Mouse (Mus musculus) heart, embryonic 12.5 days (tissue): ENCODE data around the gene Cd244a. TPM values are rescaled to one million over a fixed set of nuclear protein-coding genes. Genes with fewer than 3 reads are reported as not detected.

Experiments used
- ATAC-seq: fragments of 200-750 bp; cut with Nextera tagmentation; 2 replicates; pipeline ENCODE4 v1.8.0; 2017; ENCODE audit warnings: moderate TSS enrichment, moderate library complexity; ENCODE audit not compliant: insufficient number of reproducible peaks, low FRiP score
- H3K27ac ChIP-seq: fragments of 300-500 bp; sonication (generic); 2 replicates; pipeline ENCODE4 v1.5.1; 2016; ENCODE audit warnings: mild to moderate bottlenecking, moderate library complexity; ENCODE audit not compliant: poor library complexity, severe bottlenecking
- H3K27me3 ChIP-seq: fragments of 300-500 bp; sonication (generic); replicated peaks from 2 replicates; pipeline ENCODE4 v1.6.1; 2016; ENCODE audit warnings: mild to moderate bottlenecking, moderate library complexity
- H3K36me3 ChIP-seq: fragments of 300-500 bp; sonication (generic); 2 replicates; pipeline ENCODE4 v1.6.1; 2016; ENCODE audit warnings: mild to moderate bottlenecking, moderate library complexity
- H3K4me1 ChIP-seq: fragments of 300-500 bp; sonication (generic); replicated peaks from 2 replicates; pipeline ENCODE4 v1.6.1; 2016; ENCODE audit warnings: mild to moderate bottlenecking
- H3K4me2 ChIP-seq: fragments of 300-500 bp; sonication (generic); 2 replicates; pipeline ENCODE4 v1.6.1; 2016; ENCODE audit warnings: mild to moderate bottlenecking, moderate library complexity
- H3K4me3 ChIP-seq: fragments of 300-500 bp; sonication (generic); 2 replicates; pipeline ENCODE4 v1.5.1; 2016; ENCODE audit warnings: mild to moderate bottlenecking
- H3K9ac ChIP-seq: fragments of 300-500 bp; sonication (generic); 2 replicates; pipeline ENCODE4 v1.6.1; 2016; ENCODE audit warnings: mild to moderate bottlenecking, moderate library complexity
- H3K9me3 ChIP-seq: fragments of 300-500 bp; sonication (generic); replicated peaks from 2 replicates; pipeline ENCODE4 v1.6.1; 2016; ENCODE audit warnings: mild to moderate bottlenecking, moderate library complexity
- WGBS: fragments of 180-500 bp; shearing (Covaris S2); methylation state at CpG from one replicate; pipeline ENCODE4 v1.1.7; 2016; 5-methylcytosine and 5-hydroxymethylcytosine counted together
- microRNA-seq: library from miRNA; unstranded; fragments of <30 nt; microRNA quantifications from one replicate; pipeline ENCODE4, GENCODE M21; 2017
- polyA plus RNA-seq: library from polyadenylated mRNA; unstranded; fragments of >200 nt; fragmentation: Nextera tagmentation; extraction: Ambion mirVana; gene quantifications from 2 replicates; pipeline ENCODE4 v1.2.1, GENCODE M21; 2016

Gene Cd244a
- polyA plus RNA-seq, 1 experiment from 2014 or later, result not detected

GRCm38 (mm10) chr1:171648840-171649239, 89.8 kb downstream of the Cd244a start:
- no peak overlapping the region for H3K4me3 ChIP-seq
- no peak overlapping the region for H3K9ac ChIP-seq
- no peaks in the 10 kb centered on the region for H3K9me3 ChIP-seq
- no peak overlapping the region for H3K27ac ChIP-seq
- H3K4me2 ChIP-seq, result no peak overlapping the region
- H3K36me3 ChIP-seq, result no peaks in the 10 kb centered on the region
- WGBS, result 75% methylated on average over 8 of the region's 8 CpGs
- no peaks in the 10 kb centered on the region for H3K4me1 ChIP-seq
- no peaks in the 10 kb centered on the region for H3K27me3 ChIP-seq
- no peak for ATAC-seq

- H3K4me3 ChIP-seq, result no peak within 1 kb of the TSS
- 86% methylated on average over 5 of the region's 5 CpGs for WGBS
- H3K27ac ChIP-seq, result no peak within 1 kb of the TSS
- H3K9me3 ChIP-seq, result no peaks in the 10 kb centered on the region
- no peaks in the 10 kb centered on the region for H3K4me1 ChIP-seq
- no peak for ATAC-seq
- no peak within 1 kb of the TSS for H3K4me2 ChIP-seq
- H3K27me3 ChIP-seq, result no peaks in the 10 kb centered on the region
- H3K36me3 ChIP-seq, result no peaks in the 10 kb centered on the region
- no peak within 1 kb of the TSS for H3K9ac ChIP-seq
Measured at GRCm38 (mm10) chr1:171652734-171653133, 93.7 kb downstream of the Cd244a start, which contains the start of gene Slamf7. Slamf7 (minus strand) TSS chr1:171653035.

GRCm38 (mm10) chr1:171658561-171658991, 99.6 kb downstream of the Cd244a start:
- H3K4me2 ChIP-seq, result no peak overlapping the region
- H3K27me3 ChIP-seq, result no peaks in the 10 kb centered on the region
- 58% methylated on average over 5 of the region's 5 CpGs for WGBS
- H3K4me3 ChIP-seq, result no peak overlapping the region
- no peaks in the 10 kb centered on the region for H3K9me3 ChIP-seq
- no peak overlapping the region for H3K27ac ChIP-seq
- no peak for ATAC-seq
- H3K4me1 ChIP-seq, result no peaks in the 10 kb centered on the region
- no peak overlapping the region for H3K9ac ChIP-seq
- H3K36me3 ChIP-seq, result no peaks in the 10 kb centered on the region

Small RNA genes lying within 50 kb of the gene (microRNA-seq; reads per million reads assigned to microRNA genes)
- not detected for gene Mir7683

Other genes starting within 250 kb of the Cd244a start
- gene Dedd, start 230.0 kb upstream of the Cd244a start, polyA plus RNA-seq, result 38.6 and 43.3 TPM in 2 replicates
- 31.9 and 33.9 TPM in 2 replicates for gene Nit1, start 213.5 kb upstream of the Cd244a start, polyA plus RNA-seq
- 96.8 and 111 TPM in 2 replicates for gene Pfdn2, start 213.5 kb upstream of the Cd244a start, polyA plus RNA-seq
- gene Klhdc9, start 198.4 kb upstream of the Cd244a start, polyA plus RNA-seq, result 0.46 and 0.74 TPM in 2 replicates
- gene Nectin4, start 189.1 kb upstream of the Cd244a start, polyA plus RNA-seq, result 0.17 and 0.52 TPM in 2 replicates
- gene Arhgap30, start 170.2 kb upstream of the Cd244a start, polyA plus RNA-seq, result 0.30 and 0.68 TPM in 2 replicates
- 62.7 and 65.1 TPM in 2 replicates for gene Usf1, start 147.9 kb upstream of the Cd244a start, polyA plus RNA-seq
- 1.9 and 3.6 TPM in 2 replicates for gene Tstd1, start 140.3 kb upstream of the Cd244a start, polyA plus RNA-seq
- gene F11r, start 121.7 kb upstream of the Cd244a start, polyA plus RNA-seq, result 70.7 and 71.0 TPM in 2 replicates
- gene Alyref2, start 55.7 kb upstream of the Cd244a start, polyA plus RNA-seq, result 12.4 and 13.3 TPM in 2 replicates
- gene Itln1, start 23.9 kb upstream of the Cd244a start, polyA plus RNA-seq, result not detected in 2 replicates
- gene Ly9, start 48.2 kb downstream of the Cd244a start, polyA plus RNA-seq, result 0.10 TPM in 1 of 2 replicates, not detected in the other
- gene Slamf7, start 93.8 kb downstream of the Cd244a start, polyA plus RNA-seq, result not detected in 2 replicates
- 0.69 and 0.86 TPM in 2 replicates for gene Cd48, start 122.8 kb downstream of the Cd244a start, polyA plus RNA-seq
- gene Slamf1, start 207.9 kb downstream of the Cd244a start, polyA plus RNA-seq, result 0.28 and 0.57 TPM in 2 replicates